Mouse (Mus musculus): ENCODE data around the gene Dleu7. TPM values are rescaled to one million over a fixed set of nuclear protein-coding genes. Genes with fewer than 3 reads are reported as not detected.

Gene Dleu7
- total RNA-seq (2021) = 10 to 100 TPM; 12.5 to 12.8 TPM

GRCm38 (mm10) chr14:62292488-62293339 is at the start of gene Dleu7, which contains the start of gene Rnaseh2b:
Gene Dleu7 (minus strand): TSS chr14:62293047.
Gene Rnaseh2b (plus strand): TSS chr14:62292589.
- intact Hi-C loops (cut with DNase I) = no loop called here
- DNase-seq (ENCODE audit: extremely low spot score in 1 of 2, low spot score in 2 of 2) = peak; percentile 34 to 67

GRCm38 (mm10) chr14:62341887-62342642 is 49.2 kb upstream of the Dleu7 start:
- intact Hi-C loops (cut with DNase I) = no loop called here
- no peak for DNase-seq (ENCODE audit: extremely low spot score in 1 of 2, low spot score in 2 of 2)

- intact Hi-C loops (cut with DNase I) = no loop called here
- DNase-seq (ENCODE audit: extremely low spot score in 1 of 2, low spot score in 2 of 2) = no peak
Observed at GRCm38 (mm10) chr14:62339196-62339595, 46.3 kb upstream of the Dleu7 start.

GRCm38 (mm10) chr14:62333909-62334687 is 41.3 kb upstream of the Dleu7 start:
- no peak for DNase-seq (ENCODE audit: extremely low spot score in 1 of 2, low spot score in 2 of 2)
- intact Hi-C loops (cut with DNase I) = loop anchor here (5.0 kb wide), 1 partner anchor 123 kb away; the partner anchor contains the start of gene Gucy1b2

GRCm38 (mm10) chr14:62331866-62332619 is 39.2 kb upstream of the Dleu7 start:
- peak; percentile 83 to 94 for DNase-seq (ENCODE audit: extremely low spot score in 1 of 2, low spot score in 2 of 2)
- intact Hi-C loops (cut with DNase I) = loop anchor here (5.0 kb wide), 1 partner anchor 125 kb away; the partner anchor contains the start of gene Gucy1b2

- intact Hi-C loops (cut with DNase I) = loop anchor here (5.0 kb wide), 1 partner anchor 126 kb away; the partner anchor contains the start of gene Gucy1b2
- DNase-seq (ENCODE audit: extremely low spot score in 1 of 2, low spot score in 2 of 2) = no peak
Observed at GRCm38 (mm10) chr14:62331457-62331856, 38.6 kb upstream of the Dleu7 start.

- no peak for DNase-seq (ENCODE audit: extremely low spot score in 1 of 2, low spot score in 2 of 2)
- intact Hi-C loops (cut with DNase I) = loop anchor here (5.0 kb wide), 1 partner anchor 128 kb away; the partner anchor contains the start of gene Gucy1b2
Observed at GRCm38 (mm10) chr14:62329631-62330030, 36.8 kb upstream of the Dleu7 start.

GRCm38 (mm10) chr14:62328606-62329005 is 35.8 kb upstream of the Dleu7 start:
- DNase-seq (ENCODE audit: extremely low spot score in 1 of 2, low spot score in 2 of 2) = no peak
- intact Hi-C loops (cut with DNase I) = no loop called here

GRCm38 (mm10) chr14:62327171-62327570 is 34.3 kb upstream of the Dleu7 start:
- intact Hi-C loops (cut with DNase I) = no loop called here
- DNase-seq (ENCODE audit: extremely low spot score in 1 of 2, low spot score in 2 of 2) = no peak

GRCm38 (mm10) chr14:62326026-62326425 is 33.2 kb upstream of the Dleu7 start:
- intact Hi-C loops (cut with DNase I) = no loop called here
- DNase-seq (ENCODE audit: extremely low spot score in 1 of 2, low spot score in 2 of 2) = no peak

- no peak for DNase-seq (ENCODE audit: extremely low spot score in 1 of 2, low spot score in 2 of 2)
- intact Hi-C loops (cut with DNase I) = no loop called here
Observed at GRCm38 (mm10) chr14:62324943-62325342, 32.1 kb upstream of the Dleu7 start.

- no peak for DNase-seq (ENCODE audit: extremely low spot score in 1 of 2, low spot score in 2 of 2)
- intact Hi-C loops (cut with DNase I) = no loop called here
Observed at GRCm38 (mm10) chr14:62323457-62323856, 30.6 kb upstream of the Dleu7 start.

- no peak for DNase-seq (ENCODE audit: extremely low spot score in 1 of 2, low spot score in 2 of 2)
- intact Hi-C loops (cut with DNase I) = no loop called here
Observed at GRCm38 (mm10) chr14:62322581-62323344, 29.9 kb upstream of the Dleu7 start.

GRCm38 (mm10) chr14:62311672-62312071 is 18.8 kb upstream of the Dleu7 start:
- intact Hi-C loops (cut with DNase I) = no loop called here
- no peak for DNase-seq (ENCODE audit: extremely low spot score in 1 of 2, low spot score in 2 of 2)

- DNase-seq (ENCODE audit: extremely low spot score in 1 of 2, low spot score in 2 of 2) = no peak
- intact Hi-C loops (cut with DNase I) = no loop called here
Observed at GRCm38 (mm10) chr14:62309026-62309425, 16.2 kb upstream of the Dleu7 start.

- intact Hi-C loops (cut with DNase I) = no loop called here
- peak in 1 of 2 experiments; percentile 44 for DNase-seq (ENCODE audit: extremely low spot score in 1 of 2, low spot score in 2 of 2)
Observed at GRCm38 (mm10) chr14:62307555-62307954, 14.7 kb upstream of the Dleu7 start.

GRCm38 (mm10) chr14:62300031-62300430 is 7.2 kb upstream of the Dleu7 start:
- intact Hi-C loops (cut with DNase I) = no loop called here
- DNase-seq (ENCODE audit: extremely low spot score in 1 of 2, low spot score in 2 of 2) = no peak

Measured in left cerebral cortex, postnatal 10 days (tissue).